Mouse (Mus musculus) cerebral cortex, adult 2 months (tissue): ENCODE results near the gene Fcho2.

ENCODE experiments used
- WGBS: fragments of 180-500 bp; shearing (Covaris S2); methylation state at CpG from one replicate; pipeline ENCODE4 v1.1.7; 2018; 5-methylcytosine and 5-hydroxymethylcytosine counted together

Gene Fcho2

DNA sequence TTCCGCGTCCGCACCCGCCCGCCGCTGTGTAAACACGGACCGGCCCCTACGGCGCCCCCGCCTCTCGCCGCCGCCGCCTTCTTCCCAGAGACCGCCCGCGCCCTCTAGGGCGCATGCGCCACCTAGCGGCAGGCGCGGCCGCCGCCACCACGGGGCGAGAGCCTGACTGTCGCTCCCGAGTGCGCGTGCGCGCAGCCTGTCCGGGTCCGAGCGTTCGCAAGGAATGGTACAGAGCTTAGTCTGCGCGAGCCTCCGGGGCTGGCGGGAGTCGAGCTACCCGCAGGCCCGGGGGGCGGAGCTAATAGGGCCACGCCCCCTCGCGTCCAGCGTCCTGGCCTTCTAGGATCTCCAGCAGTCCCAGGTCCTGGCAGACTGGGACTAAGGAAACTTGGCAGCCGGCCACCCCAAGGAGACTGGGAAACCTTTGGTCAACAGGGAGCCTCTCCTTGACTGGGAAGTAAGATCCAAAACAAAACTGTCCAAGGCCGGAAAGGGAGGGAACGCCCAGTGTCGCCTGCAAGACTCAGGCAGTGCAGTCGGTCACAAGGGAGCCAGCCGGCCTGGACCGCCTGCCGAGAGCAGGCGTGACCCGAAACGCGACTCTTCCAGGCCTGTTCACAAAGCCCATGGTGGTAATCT is at the start of gene Fcho2:
Gene Fcho2, minus strand, starts transcription at position 303 of the 639 bp plus-strand sequence.
- 1% methylated on average over 53 of the region's 61 CpGs for WGBS

DNA sequence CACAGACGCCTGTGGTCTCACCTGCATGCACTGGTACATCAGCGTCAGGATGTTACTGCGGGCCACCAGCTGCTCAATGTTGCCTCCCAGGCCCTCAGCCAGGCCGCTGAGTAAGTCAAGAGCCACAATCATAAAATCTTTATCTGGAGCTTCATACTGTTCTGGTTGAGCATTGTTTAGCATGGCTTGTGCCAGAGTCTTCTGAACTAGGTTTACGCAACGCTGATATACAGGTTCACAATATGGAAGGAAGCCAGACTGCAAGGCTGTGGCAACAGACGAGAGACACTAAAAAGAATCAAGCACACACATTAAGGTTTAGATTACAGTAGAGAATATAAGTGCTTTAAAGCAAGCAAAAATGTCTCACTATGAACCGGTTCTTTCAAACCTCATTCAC is 40.0 kb upstream of the Fcho2 start:
- 66% methylated on average over 8 of the region's 8 CpGs for WGBS

DNA sequence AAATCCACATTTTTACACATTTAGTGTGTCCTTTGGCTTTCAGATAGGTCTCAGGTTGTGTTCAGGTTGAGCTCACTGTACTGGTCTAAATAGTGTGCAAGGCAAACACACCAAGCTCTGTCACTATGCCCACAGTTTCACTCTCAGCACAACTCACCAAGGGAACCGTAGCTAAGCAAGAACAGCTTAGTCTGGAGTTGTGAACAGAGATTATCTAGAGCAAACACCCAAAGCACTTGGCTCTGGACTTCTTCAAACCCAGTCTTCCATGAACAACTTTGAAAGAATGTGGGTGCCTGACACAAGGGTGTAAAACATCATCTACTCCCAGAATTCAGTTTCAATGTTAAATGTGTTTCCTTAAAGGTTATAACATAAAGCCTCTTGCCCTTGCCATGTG is 30.5 kb upstream of the Fcho2 start:
- 68% methylated on average over 1 of the region's 1 CpGs for WGBS

GRCm38 (mm10) chr13:98836423-98837088 is 21.3 kb upstream of the Fcho2 start:
- 94% methylated on average over 6 of the region's 6 CpGs for WGBS

GRCm38 (mm10) chr13:98835740-98836139 is 20.5 kb upstream of the Fcho2 start:
- 91% methylated on average over 5 of the region's 5 CpGs for WGBS

- 86% methylated on average over 3 of the region's 3 CpGs for WGBS
Measured at GRCm38 (mm10) chr13:98834723-98835122, 19.5 kb upstream of the Fcho2 start.

- WGBS: 9% methylated on average over 1 of the region's 1 CpGs
Measured at GRCm38 (mm10) chr13:98834199-98834598, 18.9 kb upstream of the Fcho2 start.

GRCm38 (mm10) chr13:98832451-98833450 is 17.5 kb upstream of the Fcho2 start:
- WGBS: 68% methylated on average over 10 of the region's 10 CpGs

DNA sequence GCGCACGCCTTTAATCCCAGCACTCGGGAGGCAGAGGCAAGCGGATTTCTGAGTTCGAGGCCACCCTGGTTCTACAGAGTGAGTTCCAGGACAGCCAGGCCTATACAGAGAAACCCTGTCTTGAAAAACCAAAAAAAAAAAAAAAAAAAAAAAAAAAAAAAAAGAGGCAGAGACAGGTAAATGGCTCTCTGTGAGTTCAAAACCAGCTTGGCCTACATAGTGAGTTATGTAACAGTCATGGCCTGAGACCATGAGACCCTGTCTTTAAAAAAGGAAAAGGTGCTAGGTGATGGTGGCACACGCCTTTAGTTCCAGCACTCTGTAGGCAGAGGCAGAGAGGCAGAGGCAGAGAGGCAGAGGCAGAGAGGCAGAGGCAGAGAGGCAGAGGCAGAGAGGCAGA is 13.8 kb upstream of the Fcho2 start:
- 97% methylated on average over 6 of the region's 6 CpGs for WGBS

DNA sequence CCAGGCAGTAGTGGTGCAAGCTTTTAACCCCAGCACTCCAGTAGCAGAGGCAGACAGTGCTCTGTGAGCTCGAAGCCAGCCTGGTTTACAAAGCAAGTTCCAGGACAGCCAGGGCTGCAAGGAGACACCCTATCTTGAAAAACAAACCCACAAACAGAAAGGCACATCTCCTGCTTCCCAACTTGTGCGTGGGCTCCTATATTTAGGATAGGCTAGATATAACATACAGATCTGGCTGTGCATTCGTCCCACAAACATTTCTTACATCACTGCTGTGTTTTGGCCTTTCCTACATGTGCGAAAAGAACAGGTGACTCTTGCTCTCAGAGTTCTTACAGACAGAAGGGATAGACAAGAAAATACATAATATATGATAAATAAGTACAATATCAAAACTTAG is 10.3 kb upstream of the Fcho2 start:
- WGBS: 57% methylated on average over 4 of the region's 4 CpGs

DNA sequence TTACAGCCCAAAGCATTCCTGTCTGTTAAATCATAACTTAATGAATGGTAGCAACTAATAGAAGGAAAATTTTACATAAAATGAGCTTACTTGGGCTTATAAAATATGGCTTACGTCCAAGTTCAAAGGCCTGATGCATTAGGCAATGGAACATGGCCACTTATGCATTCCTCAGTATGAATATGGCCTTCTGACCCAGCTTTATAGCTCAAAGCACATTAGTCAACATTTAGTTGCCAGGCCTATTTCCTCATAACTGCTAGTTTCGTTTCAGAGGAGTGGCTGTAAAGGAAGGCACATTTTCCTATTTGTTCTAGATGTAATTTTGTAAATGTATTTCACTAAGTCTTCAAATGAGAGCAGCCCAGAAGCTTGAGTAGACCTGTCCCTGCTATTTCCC is 3.8 kb upstream of the Fcho2 start:
- 84% methylated on average over 2 of the region's 2 CpGs for WGBS

DNA sequence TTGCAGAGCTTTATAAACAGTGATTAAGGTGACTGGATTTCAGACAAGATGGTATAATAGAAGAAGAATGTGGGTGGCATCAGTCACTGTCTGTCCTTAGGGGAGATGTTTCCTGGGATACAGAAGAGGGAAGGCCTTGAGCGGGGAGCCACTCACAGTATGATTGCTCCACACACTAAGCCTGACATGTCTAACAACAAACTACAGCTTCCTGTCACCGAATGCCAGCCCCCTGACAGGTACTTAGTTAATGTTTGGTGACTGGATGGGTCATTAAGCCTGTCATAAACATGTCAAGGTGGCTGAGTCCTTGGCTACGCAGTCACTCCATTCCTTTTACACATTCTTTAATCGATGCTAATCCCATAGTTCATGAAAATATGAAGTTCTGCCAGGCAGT is 3.0 kb upstream of the Fcho2 start:
- WGBS: 81% methylated on average over 4 of the region's 4 CpGs

DNA sequence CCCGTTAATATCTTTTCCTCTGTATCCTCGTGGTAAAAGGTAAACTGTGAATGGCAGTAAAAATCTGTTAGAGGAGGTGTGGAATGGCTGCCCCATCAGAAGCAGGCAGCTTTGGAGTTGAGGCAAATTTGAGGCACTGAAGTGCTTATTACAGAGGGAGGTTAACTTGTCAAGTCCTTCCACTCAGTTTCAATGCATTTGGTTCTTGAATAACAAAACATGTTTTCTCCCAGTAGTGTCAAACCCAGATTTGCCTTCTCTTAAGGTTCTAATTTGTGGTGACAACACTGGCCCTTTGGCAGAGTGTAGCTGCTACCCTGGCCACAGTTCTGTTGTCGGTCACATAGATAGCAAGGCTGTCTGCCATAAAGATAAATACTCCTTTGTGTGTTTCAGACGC is 2.5 kb upstream of the Fcho2 start:
- 67% methylated on average over 4 of the region's 4 CpGs for WGBS

GRCm38 (mm10) chr13:98816981-98817660 is 1.9 kb upstream of the Fcho2 start:
- 71% methylated on average over 4 of the region's 4 CpGs for WGBS

DNA sequence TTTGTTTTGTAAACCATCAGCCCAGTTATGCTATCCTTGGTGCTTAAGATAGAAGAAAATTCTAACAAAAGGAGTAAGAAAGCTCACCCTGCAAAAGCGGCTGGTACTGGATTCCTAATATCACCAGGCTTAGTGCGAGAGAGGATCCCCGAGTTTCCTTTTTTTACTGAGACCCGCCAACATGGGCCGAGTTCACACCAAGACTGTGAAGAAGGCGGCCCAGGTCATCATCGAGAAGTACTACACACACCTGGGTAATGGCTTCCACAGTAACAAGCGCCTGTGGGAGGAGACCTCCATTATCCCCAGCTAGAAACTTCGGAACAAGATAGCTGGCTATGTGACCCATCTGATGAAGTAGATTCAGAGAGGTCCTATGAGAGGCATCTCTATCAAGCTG is 1.3 kb upstream of the Fcho2 start:
- WGBS: 91% methylated on average over 9 of the region's 9 CpGs

GRCm38 (mm10) chr13:98814275-98815040 is 791 bp downstream of the Fcho2 start:
- WGBS: under 1% methylated on average over 75 of the region's 81 CpGs

DNA sequence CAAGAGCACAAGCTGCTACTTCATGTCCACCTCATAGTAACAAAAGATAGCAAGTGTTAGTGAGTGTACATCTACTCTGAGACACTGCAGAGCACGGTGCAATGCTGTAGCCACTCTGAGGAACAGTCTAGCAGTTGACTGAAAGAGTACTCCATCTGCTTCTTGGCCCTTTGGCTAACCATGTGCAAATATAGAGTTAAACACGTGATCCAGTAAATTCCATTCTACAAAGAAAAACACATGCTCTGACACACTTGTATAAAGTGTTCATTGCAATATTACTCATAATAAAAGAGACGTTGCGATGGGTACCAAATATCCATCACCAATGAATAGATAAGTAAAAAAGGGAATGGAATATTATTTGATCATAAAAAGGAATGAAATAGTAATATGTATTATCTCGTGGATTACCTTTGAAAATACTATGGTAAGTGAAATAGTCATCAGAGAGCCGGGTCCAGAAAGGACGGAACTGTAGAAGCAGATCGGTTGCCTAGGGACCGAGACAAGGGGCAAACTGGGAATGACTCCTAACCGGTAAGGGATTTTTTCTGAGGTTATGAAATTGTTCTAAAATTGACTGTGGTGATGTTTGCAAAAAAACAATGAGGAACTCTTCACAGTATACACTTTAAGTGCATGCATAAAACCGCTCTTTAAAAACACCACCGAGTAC is 1.5 kb downstream of the Fcho2 start:
- WGBS: 12% methylated on average over 12 of the region's 12 CpGs

DNA sequence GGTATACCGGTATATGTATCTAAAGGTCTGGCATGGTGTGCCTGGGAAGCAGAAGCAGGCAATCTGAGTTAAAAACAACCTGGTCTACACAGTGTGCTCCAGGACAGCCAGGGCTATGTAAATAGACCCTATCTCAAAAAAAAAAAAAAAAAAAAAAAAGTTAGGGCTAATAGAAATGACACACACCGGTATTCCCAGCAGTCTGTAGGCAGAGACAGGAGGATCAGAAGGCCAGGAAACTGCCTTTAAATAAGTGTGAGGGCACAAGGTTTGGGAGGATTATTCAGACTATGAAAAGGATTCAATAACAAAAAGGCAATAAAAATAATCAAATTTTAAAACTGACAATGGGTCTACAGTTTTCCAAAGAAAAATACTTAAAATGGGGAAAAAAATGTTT is 2.1 kb downstream of the Fcho2 start:
- WGBS: 57% methylated on average over 2 of the region's 2 CpGs

- WGBS: 56% methylated on average over 4 of the region's 4 CpGs
Measured at GRCm38 (mm10) chr13:98812285-98812684, 3.0 kb downstream of the Fcho2 start.

DNA sequence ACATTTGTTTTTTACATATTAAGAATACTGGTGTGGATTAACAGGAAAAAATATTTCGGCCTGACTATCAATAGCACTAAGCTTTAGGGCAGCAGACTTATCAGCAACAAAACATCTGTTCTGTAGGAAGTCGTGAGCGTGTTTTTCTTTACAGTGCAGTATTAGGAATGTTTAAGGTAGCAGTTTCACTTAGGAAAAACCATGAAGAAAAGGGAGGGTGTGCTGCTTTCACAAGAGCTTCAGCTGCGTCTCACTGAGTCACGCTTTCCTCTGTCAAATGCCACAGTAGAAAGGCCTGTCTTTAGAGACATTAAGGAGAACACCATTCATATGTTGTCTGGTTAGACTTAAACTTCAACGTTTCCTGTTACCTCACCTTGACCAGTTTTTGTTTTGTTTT is 5.1 kb downstream of the Fcho2 start:
- 31% methylated on average over 6 of the region's 6 CpGs for WGBS

DNA sequence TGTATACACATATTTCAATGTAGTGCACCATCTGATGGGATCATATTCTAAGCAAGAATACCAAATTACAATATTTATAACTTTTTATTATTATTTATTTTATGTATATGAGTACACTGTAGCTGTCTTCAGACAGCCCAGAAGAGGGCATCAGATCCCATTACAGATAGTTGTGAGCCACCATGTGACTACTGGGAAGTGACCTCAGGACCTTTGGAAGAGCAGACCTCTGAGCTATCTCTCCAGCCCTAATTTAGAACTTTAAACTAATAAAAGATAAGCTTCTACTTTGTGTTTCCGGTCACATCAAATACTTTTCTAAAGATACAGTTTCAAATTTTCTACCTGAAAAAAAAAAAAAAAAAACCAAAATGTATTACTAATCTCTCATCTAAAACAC is 6.2 kb downstream of the Fcho2 start:
- WGBS: 87% methylated on average over 1 of the region's 1 CpGs
